Mouse (Mus musculus): Measurements from ENCODE around the gene Brinp3. TPM values are rescaled to one million over a fixed set of nuclear protein-coding genes. Genes with fewer than 3 reads are reported as not detected.
"Not testable (repeated sequence)": the region's sequence is repeated elsewhere in the genome, so short reads cannot be mapped to it uniquely, and the experiment has no call there.

The Brinp3 gene
- polyA plus RNA-seq, 2 experiments: not detected

DNA sequence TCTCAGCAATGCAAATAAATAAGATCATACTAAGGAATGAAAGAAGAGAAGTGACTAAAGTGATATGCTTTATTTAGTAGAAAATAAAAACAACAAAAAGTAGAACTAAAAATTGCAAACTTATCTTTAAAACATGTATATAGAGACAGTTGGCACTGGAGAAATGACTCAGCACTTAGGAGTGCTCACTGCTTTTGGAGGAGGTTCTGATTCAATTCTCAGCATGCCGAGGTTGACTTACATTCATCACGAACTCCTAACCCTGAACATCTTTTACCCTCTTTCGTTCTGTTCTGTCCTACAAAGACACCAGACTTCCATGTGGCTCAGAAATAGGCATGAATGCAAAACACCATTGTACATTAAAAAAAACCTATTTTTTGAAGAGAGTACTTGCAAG is 225.0 kb downstream of the Brinp3 start:
- no peak for DNase-seq (ENCODE audit: low read depth in 3 of 3, low spot score in 3 of 3)
- Histone ChIP-seq H3K9ac (replicated peaks) (no peak overlapping the region), H3K27me3 (ENCODE audit: control insufficient read depth, insufficient read depth, low read length) (no peaks in the 10 kb centered on the region), H3K4me3 (ENCODE audit: insufficient read depth in 1 of 2, low read depth in 2 of 2, low read length in 2 of 2) (no peak overlapping the region), H3K27ac (no peak overlapping the region), H3K4me1 (replicated peaks; ENCODE audit: control insufficient read depth in 2 of 2, insufficient read depth in 2 of 2, low read length in 1 of 2) (no peaks in the 10 kb centered on the region), H3K4me2 (ENCODE audit: low read depth) (no peak overlapping the region), H3K9me3 (ENCODE audit: control insufficient read depth, low read length) (no peaks in the 10 kb centered on the region), H3K36me3 (replicated peaks; ENCODE audit: control insufficient read depth, insufficient read depth, low read depth) (no peaks in the 10 kb centered on the region)
- WGBS (ENCODE audit: insufficient replicate concordance): 57% methylated on average over 3 of the region's 3 CpGs
- no peak for ATAC-seq (ENCODE audit: insufficient read depth)
- TF ChIP-seq CTCF (IDR thresholded peaks at IDR 0.05; ENCODE audit: low read depth) (no peak), EP300 (IDR thresholded peaks at IDR 0.05; ENCODE audit: low read depth) (no peak)

DNA sequence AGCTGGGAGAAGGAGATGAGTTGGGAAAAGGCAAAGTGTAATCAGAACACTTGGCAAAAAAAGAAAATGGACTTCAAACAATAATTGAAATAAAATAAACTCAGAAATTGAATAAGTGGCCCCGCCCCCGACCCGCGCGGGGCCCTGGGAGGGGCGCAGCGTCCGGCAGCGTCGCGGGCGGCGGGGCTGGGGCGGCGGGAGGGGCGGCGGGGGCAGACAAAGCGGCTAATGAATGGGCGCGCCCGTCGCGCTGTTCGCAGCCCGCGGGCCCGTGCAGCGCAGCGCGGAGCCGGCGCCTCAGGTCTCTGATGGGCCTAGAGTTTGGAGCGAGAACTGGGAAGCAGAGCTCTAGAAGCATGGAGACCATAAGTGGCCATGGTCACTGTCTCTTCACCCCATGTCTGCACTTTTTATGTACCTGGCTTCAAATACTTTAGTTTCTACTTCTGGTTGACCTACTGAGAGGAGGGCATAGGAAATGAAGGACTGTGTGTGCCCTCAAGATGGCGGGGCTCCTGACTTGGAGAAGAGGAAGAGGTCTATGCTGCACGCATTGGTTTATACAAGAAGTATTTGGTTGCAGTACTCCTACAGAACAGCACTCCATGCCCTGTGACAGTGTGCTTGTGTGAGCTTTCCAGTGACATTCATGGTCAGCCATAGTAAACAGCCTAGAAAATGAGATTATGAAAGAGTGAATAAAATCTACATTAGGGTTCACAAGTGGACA is 230.4 kb downstream of the Brinp3 start:
- not testable (repeated sequence) for H3K36me3 ChIP-seq (replicated peaks; ENCODE audit: control insufficient read depth, insufficient read depth, low read depth); H3K27ac ChIP-seq; H3K27me3 ChIP-seq (ENCODE audit: control insufficient read depth, insufficient read depth, low read length); H3K9ac ChIP-seq (replicated peaks); H3K9me3 ChIP-seq (ENCODE audit: control insufficient read depth, low read length); ATAC-seq (ENCODE audit: insufficient read depth); H3K4me1 ChIP-seq (replicated peaks; ENCODE audit: control insufficient read depth in 2 of 2, insufficient read depth in 2 of 2, low read length in 1 of 2); H3K4me3 ChIP-seq (ENCODE audit: insufficient read depth in 1 of 2, low read depth in 2 of 2, low read length in 2 of 2); DNase-seq (ENCODE audit: low read depth in 3 of 3, low spot score in 3 of 3)
- 0% methylated on average over 27 of the region's 35 CpGs for WGBS (ENCODE audit: insufficient replicate concordance)
- H3K4me2 ChIP-seq (ENCODE audit: low read depth): peak overlapping the region; percentile 48

DNA sequence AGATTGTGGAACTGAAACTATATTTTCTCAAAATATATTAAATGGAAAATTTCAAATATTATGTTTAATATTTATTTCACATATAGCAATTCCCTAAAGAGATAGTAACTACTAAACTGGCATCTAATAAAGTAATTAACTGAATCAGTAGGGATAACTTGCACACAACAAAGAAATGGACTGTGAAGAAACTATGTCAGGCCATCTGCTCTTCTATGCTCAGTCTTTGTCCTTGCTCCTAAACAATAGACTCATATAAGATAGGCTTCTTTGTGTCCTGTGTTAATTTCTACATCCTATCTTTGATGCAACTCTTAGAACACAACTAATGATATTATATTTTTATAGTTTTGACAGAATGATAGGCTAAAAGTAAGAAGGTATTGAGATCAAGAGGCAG is 256.5 kb downstream of the Brinp3 start:
- Histone ChIP-seq H3K36me3 (replicated peaks; ENCODE audit: control insufficient read depth, insufficient read depth, low read depth) (no peaks in the 10 kb centered on the region), H3K4me1 (replicated peaks; ENCODE audit: control insufficient read depth in 2 of 2, insufficient read depth in 2 of 2, low read length in 1 of 2) (no peaks in the 10 kb centered on the region), H3K27me3 (ENCODE audit: control insufficient read depth, insufficient read depth, low read length) (no peaks in the 10 kb centered on the region), H3K4me2 (ENCODE audit: low read depth) (no peak overlapping the region), H3K4me3 (ENCODE audit: insufficient read depth in 1 of 2, low read depth in 2 of 2, low read length in 2 of 2) (no peak overlapping the region), H3K9ac (replicated peaks) (no peak overlapping the region), H3K9me3 (ENCODE audit: control insufficient read depth, low read length) (no peaks in the 10 kb centered on the region), H3K27ac (no peak overlapping the region)
- ATAC-seq (ENCODE audit: insufficient read depth) (no peak), DNase-seq (ENCODE audit: low read depth in 3 of 3, low spot score in 3 of 3) (no peak)
- TF ChIP-seq CTCF (IDR thresholded peaks at IDR 0.05; ENCODE audit: low read depth): no peak
- TF ChIP-seq EP300 (IDR thresholded peaks at IDR 0.05; ENCODE audit: low read depth): no peak

DNA sequence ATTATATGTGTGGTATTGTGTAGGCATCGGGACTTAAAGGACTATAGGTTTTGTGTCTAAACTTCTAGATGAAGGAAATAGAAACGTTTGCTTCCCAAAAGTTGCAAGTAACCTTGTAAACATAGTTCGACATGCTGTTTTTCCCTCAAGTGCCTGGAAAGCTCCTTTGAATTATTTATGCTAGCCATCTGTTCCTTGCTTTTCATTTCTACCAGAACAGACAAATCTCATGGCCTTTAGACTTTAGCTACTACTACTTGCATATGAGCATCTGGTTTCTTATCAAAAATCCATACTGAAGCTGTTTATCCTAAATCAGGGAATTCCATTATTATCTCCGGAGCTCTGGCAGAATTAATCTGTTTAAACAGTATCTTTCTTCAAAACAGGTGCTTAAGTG is 288.7 kb downstream of the Brinp3 start:
- TF ChIP-seq CTCF (IDR thresholded peaks at IDR 0.05; ENCODE audit: low read depth) (no peak), EP300 (IDR thresholded peaks at IDR 0.05; ENCODE audit: low read depth) (no peak)

DNA sequence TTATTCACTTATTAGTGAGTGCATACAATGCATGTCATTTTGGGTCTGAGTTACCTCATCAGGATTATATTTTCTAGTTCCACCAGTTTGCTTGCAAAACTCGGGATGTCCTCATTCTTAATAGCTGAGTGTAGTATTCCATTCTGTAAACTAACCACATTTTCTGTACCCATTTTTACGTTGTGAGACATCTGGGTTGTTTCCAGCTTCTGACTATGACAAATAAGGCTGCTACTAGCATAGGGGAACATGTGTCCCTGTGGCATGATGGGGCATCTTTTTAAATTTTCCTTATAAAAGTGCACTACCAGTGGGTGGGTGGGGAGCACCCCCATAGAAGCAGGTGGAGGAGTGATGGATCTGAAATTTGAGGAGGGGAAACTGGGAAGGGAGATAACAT is 292.7 kb downstream of the Brinp3 start:
- DNase-seq (ENCODE audit: low read depth in 3 of 3, low spot score in 3 of 3) (no peak), ATAC-seq (ENCODE audit: insufficient read depth) (no peak)
- Histone ChIP-seq H3K4me3 (ENCODE audit: insufficient read depth in 1 of 2, low read depth in 2 of 2, low read length in 2 of 2) (no peak overlapping the region), H3K36me3 (replicated peaks; ENCODE audit: control insufficient read depth, insufficient read depth, low read depth) (no peaks in the 10 kb centered on the region), H3K27ac (no peak overlapping the region), H3K27me3 (ENCODE audit: control insufficient read depth, insufficient read depth, low read length) (no peaks in the 10 kb centered on the region), H3K4me1 (replicated peaks; ENCODE audit: control insufficient read depth in 2 of 2, insufficient read depth in 2 of 2, low read length in 1 of 2) (no peaks in the 10 kb centered on the region), H3K9ac (replicated peaks) (no peak overlapping the region), H3K4me2 (ENCODE audit: low read depth) (no peak overlapping the region), H3K9me3 (ENCODE audit: control insufficient read depth, low read length) (no peaks in the 10 kb centered on the region)
- WGBS (ENCODE audit: insufficient replicate concordance): 28% methylated on average over 2 of the region's 2 CpGs
- no peak for TF ChIP-seq CTCF (IDR thresholded peaks at IDR 0.05; ENCODE audit: low read depth)

More for the DNA sequence above, 288.7 kb downstream of the Brinp3 start:
- no peak for DNase-seq (ENCODE audit: low read depth in 3 of 3, low spot score in 3 of 3)
- no peak overlapping the region for H3K4me2 ChIP-seq (ENCODE audit: low read depth)
- no peak overlapping the region for H3K9ac ChIP-seq (replicated peaks)
- no peak overlapping the region for H3K4me3 ChIP-seq (ENCODE audit: insufficient read depth in 1 of 2, low read depth in 2 of 2, low read length in 2 of 2)
- no peaks in the 10 kb centered on the region for H3K4me1 ChIP-seq (replicated peaks; ENCODE audit: control insufficient read depth in 2 of 2, insufficient read depth in 2 of 2, low read length in 1 of 2)
- no peaks in the 10 kb centered on the region for H3K27me3 ChIP-seq (ENCODE audit: control insufficient read depth, insufficient read depth, low read length)
- ATAC-seq (ENCODE audit: insufficient read depth): no peak
- 52% methylated on average over 4 of the region's 4 CpGs for WGBS (ENCODE audit: insufficient replicate concordance)
- H3K36me3 ChIP-seq (replicated peaks; ENCODE audit: control insufficient read depth, insufficient read depth, low read depth): no peaks in the 10 kb centered on the region
- no peak overlapping the region for H3K27ac ChIP-seq
- H3K9me3 ChIP-seq (ENCODE audit: control insufficient read depth, low read length): no peaks in the 10 kb centered on the region

All from liver, embryonic 14.5 days (tissue).